Mouse (Mus musculus): ENCODE measurements around the gene Csdc2. TPM values are rescaled to one million over a fixed set of nuclear protein-coding genes. Genes with fewer than 3 reads are reported as not detected.

Csdc2 gene
- polyA plus RNA-seq, 1 experiment, result 38.3 TPM

DNA sequence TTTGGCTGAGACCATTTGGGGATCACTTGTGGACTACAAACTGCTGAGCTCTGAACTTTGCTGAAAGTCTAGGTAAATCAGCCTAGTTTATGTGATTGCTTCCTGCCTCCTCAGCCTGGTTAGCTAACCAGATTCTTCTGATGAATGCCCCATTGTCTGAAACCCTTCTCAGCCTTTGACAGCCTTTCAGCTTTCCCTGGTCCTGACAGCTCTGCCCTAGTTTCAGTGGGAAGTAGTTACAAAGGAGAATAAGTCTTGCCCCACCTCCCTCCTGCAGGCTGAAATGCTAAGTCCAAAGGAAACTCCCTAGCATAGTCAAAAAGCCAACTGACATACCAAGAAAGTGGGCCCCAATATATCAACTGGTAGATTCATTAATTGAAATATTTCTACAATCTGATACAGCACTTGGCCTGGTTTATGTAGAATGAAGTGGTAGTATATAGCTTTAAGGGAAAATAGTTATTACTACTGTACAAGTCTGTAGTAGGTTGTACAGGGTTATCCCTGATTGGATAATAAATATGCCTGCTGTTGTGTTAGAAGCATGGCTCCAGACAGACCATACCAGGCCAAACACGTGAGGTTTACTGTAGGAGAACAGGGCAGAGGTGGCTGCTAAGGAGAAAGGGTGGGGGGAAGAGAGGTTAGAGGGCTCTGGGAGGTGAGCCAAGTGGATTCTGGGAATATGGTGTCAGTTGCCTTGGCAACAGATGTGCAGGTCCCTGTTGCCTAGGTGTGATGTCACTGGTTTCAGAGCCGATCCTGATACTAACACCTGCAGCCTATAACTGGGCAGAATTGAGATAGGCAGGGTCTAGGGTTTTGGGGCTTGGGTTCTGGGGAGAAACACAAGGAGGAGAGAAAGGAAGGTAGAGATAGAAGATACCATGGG is 49.0 kb downstream of the Csdc2 start:
- no peaks in the 10 kb centered on the region for H3K79me2 ChIP-seq (ENCODE audit: control insufficient read depth, insufficient read depth)
- no peaks in the 10 kb centered on the region for H3K27me3 ChIP-seq (ENCODE audit: control insufficient read depth, insufficient read depth, insufficient read length)
- H3ac ChIP-seq (ENCODE audit: control insufficient read depth, insufficient read length), result no peak overlapping the region
- H3K36me3 ChIP-seq (ENCODE audit: control insufficient read depth, insufficient read depth), result no peaks in the 10 kb centered on the region
- H3K4me3 ChIP-seq, result no peak overlapping the region
- TF ChIP-seq MAX (IDR thresholded peaks at IDR 0.05; ENCODE audit: low read depth), result no peak
- TF ChIP-seq CEBPB (IDR thresholded peaks at IDR 0.05; ENCODE audit: insufficient read depth, poor library complexity, severe bottlenecking), result no peak
- TF ChIP-seq REST (IDR thresholded peaks at IDR 0.05; ENCODE audit: insufficient read depth, insufficient read length), result no peak
- no peak for TF ChIP-seq POLR2A (IDR thresholded peaks at IDR 0.05; ENCODE audit: insufficient read length, low read depth)
- TF ChIP-seq SRF (IDR thresholded peaks at IDR 0.05; ENCODE audit: control insufficient read depth, insufficient read length, low read depth), result no peak
- no peak for TF ChIP-seq TCF3 (IDR thresholded peaks at IDR 0.05; ENCODE audit: insufficient read length, low read depth)
- no peak for TF ChIP-seq USF1 (IDR thresholded peaks at IDR 0.05; ENCODE audit: low read depth)
- no peak for TF ChIP-seq MYOD1 (IDR thresholded peaks at IDR 0.05; ENCODE audit: control insufficient read depth in 1 of 3, insufficient read length in 2 of 3, low read depth in 2 of 3)
- TF ChIP-seq POLR2AphosphoS2 (IDR thresholded peaks at IDR 0.05; ENCODE audit: insufficient read length, low read depth), result no peak
- no peak for TF ChIP-seq TCF12 (IDR thresholded peaks at IDR 0.05; ENCODE audit: insufficient read depth, poor library complexity, severe bottlenecking)
- TF ChIP-seq E2F4 (IDR thresholded peaks at IDR 0.05; ENCODE audit: insufficient read depth), result no peak
- no peak for TF ChIP-seq MYOG (IDR thresholded peaks at IDR 0.05; ENCODE audit: control insufficient read depth in 1 of 3, insufficient read depth in 1 of 3, insufficient read length in 2 of 3, low read depth in 2 of 3)
- no peak overlapping the region for H3K4me2 ChIP-seq (ENCODE audit: low read depth)

DNA sequence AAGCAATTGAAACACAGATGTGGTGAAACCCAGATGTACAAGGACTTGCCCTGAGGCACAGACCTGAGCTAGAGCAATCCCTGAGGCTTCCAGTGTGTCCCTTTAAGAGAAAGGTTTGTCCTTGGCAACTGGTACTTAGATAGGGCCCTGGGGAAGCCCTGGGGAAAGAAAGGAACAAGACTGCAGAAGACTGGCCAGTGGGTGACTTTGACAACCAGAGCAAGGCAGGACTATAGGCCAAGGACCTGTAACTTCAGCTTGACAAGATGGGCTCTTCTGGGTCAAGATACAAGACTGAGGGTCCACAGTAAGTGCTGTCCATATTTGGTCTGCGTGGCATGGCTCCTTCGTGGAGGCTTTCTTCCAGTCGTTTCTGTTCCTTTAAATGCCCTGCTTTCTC is 51.1 kb downstream of the Csdc2 start, which contains the start of gene Xrcc6:
Gene Xrcc6 (plus strand): TSS at position 190 of the 400 bp plus-strand sequence.
- Histone ChIP-seq H3K4me2 (ENCODE audit: low read depth) (no peak within 1 kb of the TSS), H3K4me3 (no peak within 1 kb of the TSS), H3K36me3 (ENCODE audit: control insufficient read depth, insufficient read depth) (no peaks in the 10 kb centered on the region), H3K27me3 (ENCODE audit: control insufficient read depth, insufficient read depth, insufficient read length) (no peaks in the 10 kb centered on the region), H3K79me2 (ENCODE audit: control insufficient read depth, insufficient read depth) (no peaks in the 10 kb centered on the region), H3ac (ENCODE audit: control insufficient read depth, insufficient read length) (no peak within 1 kb of the TSS)
- TF ChIP-seq MAX (IDR thresholded peaks at IDR 0.05; ENCODE audit: low read depth) (no peak), TCF3 (IDR thresholded peaks at IDR 0.05; ENCODE audit: insufficient read length, low read depth) (no peak), SRF (IDR thresholded peaks at IDR 0.05; ENCODE audit: control insufficient read depth, insufficient read length, low read depth) (no peak), POLR2A (IDR thresholded peaks at IDR 0.05; ENCODE audit: insufficient read length, low read depth) (no peak), MYOG (IDR thresholded peaks at IDR 0.05; ENCODE audit: control insufficient read depth in 1 of 3, insufficient read depth in 1 of 3, insufficient read length in 2 of 3, low read depth in 2 of 3) (no peak), E2F4 (IDR thresholded peaks at IDR 0.05; ENCODE audit: insufficient read depth) (no peak), MYOD1 (IDR thresholded peaks at IDR 0.05; ENCODE audit: control insufficient read depth in 1 of 3, insufficient read length in 2 of 3, low read depth in 2 of 3) (no peak), CEBPB (IDR thresholded peaks at IDR 0.05; ENCODE audit: insufficient read depth, poor library complexity, severe bottlenecking) (no peak), TCF12 (IDR thresholded peaks at IDR 0.05; ENCODE audit: insufficient read depth, poor library complexity, severe bottlenecking) (no peak), REST (IDR thresholded peaks at IDR 0.05; ENCODE audit: insufficient read depth, insufficient read length) (no peak), USF1 (IDR thresholded peaks at IDR 0.05; ENCODE audit: low read depth) (no peak), POLR2AphosphoS2 (IDR thresholded peaks at IDR 0.05; ENCODE audit: insufficient read length, low read depth) (no peak)

DNA sequence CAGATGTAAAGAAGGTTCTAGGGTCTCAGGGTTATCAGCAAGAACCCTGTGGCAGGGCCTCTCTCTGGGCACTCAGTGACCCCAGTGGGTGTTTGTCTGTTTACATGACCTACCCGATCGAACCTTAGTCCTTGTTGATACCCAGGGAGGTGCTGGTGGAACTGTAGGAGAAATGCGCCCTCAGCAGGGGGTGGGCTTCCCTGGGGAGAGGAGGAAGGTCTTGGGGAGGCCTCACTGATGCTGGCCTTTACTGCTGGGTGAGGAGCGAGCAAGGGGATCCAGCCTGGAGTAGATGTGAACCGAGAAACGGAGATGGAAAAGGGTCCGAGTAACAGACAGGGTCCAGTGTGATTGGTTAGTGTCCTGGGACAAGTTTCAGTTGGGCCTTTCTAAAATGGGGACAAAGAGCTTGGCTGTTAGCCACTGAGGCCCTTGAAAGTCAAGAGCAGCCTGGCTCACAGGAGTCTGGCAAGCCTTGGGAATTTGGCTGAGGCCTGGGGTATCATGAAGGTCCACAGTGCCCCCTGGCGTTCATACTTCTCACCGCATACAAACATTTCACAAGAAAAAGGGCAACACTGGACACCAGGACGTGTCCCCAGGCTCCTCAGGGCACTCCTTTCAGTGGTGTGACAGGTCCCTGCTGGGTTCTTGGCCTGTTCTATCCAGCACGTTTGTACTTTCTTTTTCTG is 53.0 kb downstream of the Csdc2 start:
- Histone ChIP-seq H3K4me3 (no peak overlapping the region), H3ac (ENCODE audit: control insufficient read depth, insufficient read length) (no peak overlapping the region), H3K79me2 (ENCODE audit: control insufficient read depth, insufficient read depth) (no peaks in the 10 kb centered on the region), H3K4me2 (ENCODE audit: low read depth) (peak overlapping the region; percentile 25), H3K27me3 (ENCODE audit: control insufficient read depth, insufficient read depth, insufficient read length) (no peaks in the 10 kb centered on the region), H3K36me3 (ENCODE audit: control insufficient read depth, insufficient read depth) (peaks cover 5% of the 10 kb centered on the region)
- no peak for TF ChIP-seq SRF (IDR thresholded peaks at IDR 0.05; ENCODE audit: control insufficient read depth, insufficient read length, low read depth)
- TF ChIP-seq POLR2AphosphoS2 (IDR thresholded peaks at IDR 0.05; ENCODE audit: insufficient read length, low read depth), result peak; percentile 43

DNA sequence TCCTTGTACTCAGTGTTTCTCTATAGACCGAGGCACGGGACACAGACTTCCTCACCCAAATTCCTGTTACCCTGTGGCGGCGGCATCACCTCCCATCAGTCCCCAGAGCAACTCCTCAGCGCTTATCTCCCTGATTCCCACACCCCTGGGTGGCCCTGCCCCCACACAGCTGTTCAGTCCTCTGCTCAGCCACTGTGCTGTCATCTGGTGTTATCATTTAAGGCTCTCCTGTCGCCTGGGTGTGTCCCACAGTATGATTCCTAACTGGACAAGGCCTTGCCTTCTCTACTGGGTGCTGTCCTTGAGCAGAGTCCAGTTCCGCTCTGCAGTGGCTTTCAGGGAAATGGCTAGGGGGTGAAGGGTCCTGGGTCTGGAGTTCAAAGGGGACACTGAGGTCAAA is 54.0 kb downstream of the Csdc2 start:
- no peak for TF ChIP-seq SRF (IDR thresholded peaks at IDR 0.05; ENCODE audit: control insufficient read depth, insufficient read length, low read depth)
- TF ChIP-seq E2F4 (IDR thresholded peaks at IDR 0.05; ENCODE audit: insufficient read depth), result no peak
- peak; percentile 23 for TF ChIP-seq POLR2AphosphoS2 (IDR thresholded peaks at IDR 0.05; ENCODE audit: insufficient read length, low read depth)
- peak; percentile 89 to 98 (median 92) for TF ChIP-seq MYOG (IDR thresholded peaks at IDR 0.05; ENCODE audit: control insufficient read depth in 1 of 3, insufficient read depth in 1 of 3, insufficient read length in 2 of 3, low read depth in 2 of 3)
- TF ChIP-seq MAX (IDR thresholded peaks at IDR 0.05; ENCODE audit: low read depth), result no peak
- TF ChIP-seq REST (IDR thresholded peaks at IDR 0.05; ENCODE audit: insufficient read depth, insufficient read length), result no peak
- peak; percentile 80 for TF ChIP-seq TCF3 (IDR thresholded peaks at IDR 0.05; ENCODE audit: insufficient read length, low read depth)
- peak; percentile 85 to 99 (median 93) for TF ChIP-seq MYOD1 (IDR thresholded peaks at IDR 0.05; ENCODE audit: control insufficient read depth in 1 of 3, insufficient read length in 2 of 3, low read depth in 2 of 3)
- TF ChIP-seq CEBPB (IDR thresholded peaks at IDR 0.05; ENCODE audit: insufficient read depth, poor library complexity, severe bottlenecking), result no peak
- TF ChIP-seq POLR2A (IDR thresholded peaks at IDR 0.05; ENCODE audit: insufficient read length, low read depth), result no peak
- no peak for TF ChIP-seq USF1 (IDR thresholded peaks at IDR 0.05; ENCODE audit: low read depth)
- TF ChIP-seq TCF12 (IDR thresholded peaks at IDR 0.05; ENCODE audit: insufficient read depth, poor library complexity, severe bottlenecking), result peak; percentile 80
- H3K36me3 ChIP-seq (ENCODE audit: control insufficient read depth, insufficient read depth), result peaks cover 11% of the 10 kb centered on the region
- no peak overlapping the region for H3ac ChIP-seq (ENCODE audit: control insufficient read depth, insufficient read length)
- peak overlapping the region; percentile 25 for H3K4me2 ChIP-seq (ENCODE audit: low read depth)
- H3K79me2 ChIP-seq (ENCODE audit: control insufficient read depth, insufficient read depth), result no peaks in the 10 kb centered on the region
- H3K4me3 ChIP-seq, result no peak overlapping the region
- H3K27me3 ChIP-seq (ENCODE audit: control insufficient read depth, insufficient read depth, insufficient read length), result no peaks in the 10 kb centered on the region
